Mouse (Mus musculus) fat pad, adult 2 months (tissue): ENCODE data around the gene Spata20.

ENCODE experiments used
- DNase-seq: peaks from one replicate; pipeline ENCODE4 v3.0.0-alpha.2; 2011; ENCODE audit warnings: low read depth, low spot score; ENCODE audit errors: extremely low read depth

Spata20 gene

DNA sequence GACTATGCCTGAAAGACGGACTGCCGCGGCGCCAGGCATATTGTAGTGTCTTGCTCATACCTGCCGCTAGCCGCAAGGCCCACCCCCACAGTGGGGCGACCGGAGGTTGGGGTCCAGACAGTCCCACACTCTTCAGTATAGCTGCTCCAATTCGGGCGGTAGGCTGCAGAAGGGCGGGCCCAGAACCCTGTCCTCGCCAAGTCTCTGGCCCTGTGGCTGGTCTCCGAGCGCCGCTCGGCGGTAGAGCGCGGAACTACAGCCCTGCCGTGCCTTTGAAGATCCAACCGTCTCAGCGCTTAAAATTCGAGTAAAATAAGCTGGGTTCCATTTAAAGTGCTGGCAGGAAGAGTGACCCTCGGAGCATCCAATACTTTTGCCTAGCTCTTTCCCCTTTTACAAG is at the start of gene Spata20:
Gene Spata20, minus strand, starts transcription at position 179 of the 400 bp plus-strand sequence.
- DNase-seq = no peak

DNA sequence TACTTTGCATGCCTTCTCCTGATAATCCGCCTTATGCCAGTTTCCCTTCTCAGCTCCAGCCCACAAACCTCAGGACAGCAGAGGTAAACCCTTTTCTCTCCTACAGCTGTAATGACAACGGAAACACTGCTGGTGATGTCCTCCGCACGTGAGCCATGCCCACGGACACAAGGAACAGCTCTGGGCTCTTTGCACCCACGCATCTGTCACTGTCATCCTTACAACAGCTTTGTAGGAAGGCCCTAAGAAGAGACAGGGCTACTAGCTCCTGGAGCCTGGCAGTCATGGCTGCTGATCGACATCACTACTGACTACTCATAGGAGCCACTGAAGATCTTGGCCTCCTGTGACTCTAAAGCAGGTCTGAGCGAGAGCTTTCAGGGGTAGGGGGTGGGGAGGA is 47.2 kb upstream of the Spata20 start:
- DNase-seq = no peak

DNA sequence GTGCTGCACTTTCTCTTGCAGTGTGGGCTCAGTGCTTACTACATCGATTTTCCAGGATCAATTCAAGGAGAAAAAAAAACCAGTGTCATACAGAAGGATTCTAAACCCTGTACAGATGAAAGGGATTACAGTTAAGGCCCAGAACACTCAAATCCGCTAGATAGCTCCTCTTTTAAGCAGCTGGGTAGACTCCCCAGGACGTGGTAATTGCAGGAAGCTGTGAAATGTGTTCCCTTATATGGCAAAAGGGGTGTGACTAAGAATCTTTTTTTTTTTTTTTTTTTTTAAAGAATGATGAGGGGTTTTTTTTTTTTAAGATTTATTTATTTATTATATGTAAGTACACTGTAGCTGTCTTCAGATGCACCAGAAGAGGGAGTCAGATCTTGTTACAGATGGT is 42.9 kb upstream of the Spata20 start:
- DNase-seq = no peak

DNA sequence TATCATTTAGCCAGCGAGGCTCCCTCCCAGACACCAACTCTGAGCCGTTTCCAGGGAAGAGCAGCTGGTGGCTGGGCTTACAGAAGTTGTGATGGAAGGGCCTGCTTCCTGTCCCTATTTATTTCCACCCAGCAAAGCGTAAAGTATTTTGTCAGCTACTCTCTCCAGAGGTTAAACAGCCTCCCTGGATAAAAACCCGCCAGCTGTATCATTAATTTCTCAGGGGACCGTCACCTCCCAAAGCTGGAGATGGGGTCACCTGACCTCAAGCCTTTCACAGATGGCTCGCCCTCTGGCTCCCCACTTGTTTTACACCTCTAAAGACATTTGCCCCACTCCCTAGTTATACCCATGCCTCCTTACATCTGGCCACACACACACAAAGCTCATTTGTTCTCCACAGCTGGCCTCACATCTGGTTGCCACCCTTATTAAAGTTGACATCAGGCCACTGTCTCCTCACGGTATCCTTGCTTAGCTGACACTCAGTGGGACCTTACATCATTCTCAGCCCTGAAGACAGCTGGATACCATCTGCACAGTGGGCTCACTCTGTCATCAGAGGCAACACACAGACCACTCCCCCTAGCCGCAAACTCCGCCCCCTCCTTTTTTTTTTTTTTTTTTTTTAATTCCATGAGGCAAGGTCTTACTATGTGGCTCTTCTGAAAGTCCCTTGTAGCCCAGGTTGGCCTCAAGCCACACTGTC is 40.3 kb upstream of the Spata20 start:
- DNase-seq = no peak

DNA sequence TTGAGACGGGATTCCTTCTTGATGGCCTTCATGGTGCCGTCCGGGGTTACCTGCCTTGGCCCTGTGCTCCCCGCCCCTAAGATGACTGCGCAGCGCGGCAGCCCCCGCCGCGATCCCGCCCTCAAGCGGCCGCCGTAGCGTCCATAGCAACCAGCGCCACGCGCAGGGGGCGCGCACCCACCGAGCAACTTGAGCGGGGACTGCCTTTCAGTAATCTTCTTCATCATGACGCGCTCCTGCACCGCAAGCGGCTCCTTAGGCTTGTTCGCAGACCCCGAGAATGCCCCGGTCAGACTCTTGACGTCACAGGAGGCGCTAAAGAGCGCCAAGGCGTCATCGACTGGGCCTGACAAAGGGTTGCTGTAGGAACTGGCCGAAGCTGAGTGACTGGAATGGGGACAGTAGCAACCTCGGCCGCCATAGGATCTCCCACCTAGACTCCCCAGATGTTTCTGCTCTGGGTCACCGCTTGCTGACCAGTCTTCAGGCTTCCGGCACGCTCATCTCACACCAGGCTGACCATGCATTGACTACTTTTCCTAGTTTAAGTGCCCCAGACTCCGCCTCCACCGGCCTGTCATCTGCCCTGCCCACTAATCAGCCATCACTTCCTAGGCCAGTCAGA is 35.4 kb upstream of the Spata20 start, which contains the start of gene Mycbpap:
Gene Mycbpap, minus strand, starts transcription at position 524 of the 625 bp plus-strand sequence.
- DNase-seq = no peak

DNA sequence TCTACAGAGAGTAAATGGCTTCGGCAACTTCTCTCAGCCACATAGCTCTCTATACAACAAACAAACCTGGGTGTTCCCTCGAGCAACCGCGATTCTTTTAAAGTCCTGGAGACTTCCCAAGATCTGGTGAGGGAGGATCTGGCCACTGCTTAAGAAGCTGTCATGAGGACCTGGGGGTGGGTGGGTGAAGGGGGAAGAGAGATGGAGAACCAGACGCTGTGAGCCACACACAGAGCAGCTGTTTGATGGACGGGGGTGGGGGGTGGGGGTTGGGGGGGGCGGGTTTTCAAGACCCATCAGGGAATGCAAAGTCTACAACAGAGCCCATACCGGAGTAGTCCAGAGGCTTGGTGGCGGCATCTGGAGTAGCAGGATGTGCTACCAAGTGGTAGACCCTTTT is 27.5 kb upstream of the Spata20 start:
- DNase-seq = no peak

DNA sequence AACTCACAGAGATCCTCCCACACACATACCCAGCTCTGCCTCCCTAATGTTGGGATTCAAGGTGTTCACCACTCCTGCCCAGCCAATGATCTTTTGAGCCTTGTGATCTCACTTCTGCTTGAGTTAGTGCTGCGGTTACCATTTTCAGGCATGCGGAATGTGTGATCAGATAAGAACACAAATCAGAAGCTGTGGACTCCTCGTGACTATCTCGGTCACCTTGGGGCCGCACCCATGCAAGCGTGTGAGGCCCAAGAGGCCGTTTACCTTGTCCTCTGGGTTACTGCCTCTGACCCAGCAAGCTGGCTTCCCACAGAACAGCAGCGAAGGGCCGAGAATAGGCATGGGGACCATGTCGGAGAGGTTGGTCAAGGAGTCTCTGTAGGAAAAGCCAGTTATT is 23.0 kb upstream of the Spata20 start:
- DNase-seq = no peak

DNA sequence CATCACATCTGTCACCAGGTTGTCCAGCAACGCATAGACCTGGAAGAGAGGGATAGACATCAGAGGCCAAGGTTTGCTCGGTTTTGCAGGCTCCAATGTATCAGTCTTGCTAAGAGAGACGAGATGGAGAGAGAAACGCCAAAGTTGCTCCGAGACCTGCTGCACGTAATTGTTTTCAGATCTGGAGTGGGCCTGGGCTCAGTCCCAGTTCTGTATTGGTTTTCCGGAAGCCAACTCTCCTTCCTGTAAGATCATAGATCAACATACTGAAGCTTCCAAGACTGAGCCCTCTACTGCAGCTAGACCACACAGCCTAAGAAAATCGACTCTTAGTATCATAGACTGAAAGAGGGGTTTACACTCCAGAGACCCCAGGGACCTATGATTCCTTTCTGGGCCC is 15.5 kb upstream of the Spata20 start:
- no peak for DNase-seq

DNA sequence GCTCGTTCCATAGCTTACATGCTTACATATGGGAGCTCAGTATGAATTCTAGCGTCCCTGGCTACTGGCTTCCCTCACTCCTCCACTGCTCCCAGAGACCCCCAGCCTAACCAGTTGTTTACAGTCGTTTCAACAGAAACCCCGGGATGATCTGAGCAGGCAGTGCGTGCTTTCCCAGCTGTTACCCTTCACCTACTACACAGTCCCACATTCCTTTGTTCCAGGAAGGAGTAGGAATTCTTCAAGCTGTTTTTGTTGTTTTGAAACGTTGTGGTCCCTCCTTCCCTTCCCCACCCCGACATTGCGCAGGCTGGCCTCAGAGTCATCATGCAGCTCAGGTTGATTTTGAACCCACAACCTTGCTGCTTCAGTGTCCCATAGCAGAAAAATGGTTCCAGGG is 14.4 kb upstream of the Spata20 start:
- DNase-seq = no peak

DNA sequence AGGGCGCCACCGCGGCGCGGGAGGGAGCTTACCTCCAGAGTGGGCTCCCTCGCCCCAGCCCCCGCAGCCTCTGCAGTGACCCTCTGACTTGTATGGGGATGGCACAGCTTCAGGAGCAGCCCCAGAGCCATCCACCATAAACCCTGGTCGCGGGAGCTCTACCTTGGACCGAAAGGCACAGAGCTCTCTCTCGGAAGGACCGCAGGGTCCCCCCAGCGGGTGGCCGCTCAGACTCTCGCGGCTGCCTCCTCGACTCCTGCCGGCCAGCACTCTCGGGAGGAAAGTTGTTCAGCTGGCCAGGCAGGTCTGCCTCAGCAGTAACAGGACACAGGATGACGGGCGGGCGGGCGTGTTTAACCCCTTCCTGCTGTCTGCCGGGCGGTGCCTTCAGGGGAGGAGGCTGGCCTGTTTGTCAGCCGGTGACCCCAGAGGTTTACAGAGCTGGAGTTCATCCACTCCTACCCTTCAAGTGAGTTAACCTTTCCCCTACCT is 13.7 kb upstream of the Spata20 start, which contains the start of gene Epn3:
Gene Epn3, minus strand, starts transcription at position 314 of the 492 bp plus-strand sequence.
- no peak for DNase-seq

DNA sequence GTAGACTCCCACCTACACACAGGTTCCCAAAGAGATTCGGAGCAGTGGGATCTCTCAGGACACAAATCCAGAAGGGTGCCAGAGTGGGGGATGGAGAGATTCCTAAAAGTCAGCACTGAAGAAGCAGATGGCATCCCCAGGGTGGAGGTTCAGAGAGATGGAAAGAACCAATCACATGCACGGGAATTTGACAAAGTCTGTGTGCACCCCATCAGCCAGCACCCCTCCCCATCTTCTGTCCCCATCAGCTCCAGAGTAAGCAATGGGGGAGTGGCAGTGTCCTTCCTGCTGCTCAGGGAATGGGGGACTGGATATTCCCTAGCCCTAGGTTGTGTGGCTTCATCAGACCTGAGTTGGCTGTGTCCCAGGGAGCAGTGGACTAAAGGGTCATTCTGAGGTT is 13.1 kb upstream of the Spata20 start:
- DNase-seq = no peak

DNA sequence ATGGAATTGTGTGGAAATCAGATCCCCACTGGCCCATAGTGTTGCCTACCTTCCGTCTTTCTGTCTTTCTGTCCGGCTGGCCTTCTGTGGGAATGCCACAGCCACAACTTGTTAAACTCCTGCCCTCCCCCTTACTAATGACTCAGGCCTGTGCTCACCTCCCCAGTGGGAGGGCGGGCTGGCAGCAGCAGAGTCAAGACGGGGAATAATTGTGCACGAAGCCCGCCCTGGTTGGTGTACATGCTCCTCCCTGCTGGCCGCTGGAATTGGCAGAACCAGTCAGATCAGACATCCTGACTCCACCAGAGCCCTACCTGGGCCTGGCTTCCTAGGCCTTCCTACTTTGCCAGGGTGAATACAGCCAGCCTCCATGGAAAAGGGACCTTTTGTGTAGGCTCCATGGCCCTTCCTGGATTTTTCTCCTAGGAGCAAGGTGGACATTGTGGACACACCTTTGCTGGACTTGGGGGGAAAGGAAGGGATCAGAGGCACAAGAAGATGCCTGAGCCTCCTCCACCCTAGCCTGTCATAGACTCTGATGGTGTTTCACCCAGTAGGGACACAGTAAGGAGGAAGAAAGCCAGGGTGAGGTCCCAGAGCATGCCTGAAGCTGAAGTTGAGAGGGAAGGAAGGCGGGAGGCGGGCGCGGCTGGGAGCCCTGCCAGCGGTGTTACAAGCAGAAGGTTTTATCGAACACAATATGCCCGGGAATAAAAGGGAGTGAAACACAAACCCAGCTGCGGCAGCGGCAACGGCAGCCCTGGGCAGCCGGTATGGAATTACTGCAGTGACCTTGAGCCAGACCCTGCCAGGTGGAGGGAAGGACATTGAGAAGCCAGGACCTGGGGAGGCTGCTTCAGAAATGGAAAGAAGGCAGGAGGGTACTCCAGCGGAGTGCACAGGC is 12.4 kb upstream of the Spata20 start:
- DNase-seq = peak; percentile 30

DNA sequence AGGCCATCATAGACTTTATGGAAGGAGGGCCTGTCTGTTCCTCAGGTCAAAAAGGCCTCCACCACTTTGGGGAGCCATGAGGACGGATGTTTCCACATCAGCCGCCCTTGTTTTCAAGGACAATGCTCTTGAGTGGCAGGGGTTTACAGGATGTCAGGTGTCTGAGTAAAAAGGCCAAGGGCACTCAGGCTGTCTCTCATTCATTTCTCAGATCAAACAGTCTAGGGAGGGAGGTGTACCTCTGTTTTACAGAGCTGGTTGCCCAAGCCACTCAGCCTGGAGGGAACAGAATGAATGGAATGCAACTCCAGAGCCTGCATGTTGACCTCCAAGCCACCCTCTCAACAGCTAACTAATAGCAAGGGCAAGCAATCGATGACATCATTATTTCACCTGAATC is 9.4 kb upstream of the Spata20 start:
- DNase-seq = no peak

DNA sequence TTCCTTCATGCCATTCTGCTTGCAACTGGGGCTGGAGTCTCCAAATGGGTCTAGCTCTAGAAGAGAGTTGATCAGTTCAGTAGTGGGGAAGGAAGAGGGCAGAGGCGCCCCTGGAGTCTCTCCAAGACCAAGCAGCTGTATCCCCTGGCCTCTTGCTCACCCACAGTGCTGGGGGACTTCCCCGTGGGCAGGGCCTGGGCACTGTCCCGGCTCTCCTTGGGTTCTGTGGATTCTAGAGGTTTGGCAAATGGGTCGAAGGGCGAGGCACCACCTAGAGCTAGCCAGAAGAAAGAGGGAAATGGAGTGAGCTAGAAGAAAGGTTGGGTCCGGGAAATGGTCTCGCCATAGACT is 5.7 kb upstream of the Spata20 start:
- DNase-seq = no peak

DNA sequence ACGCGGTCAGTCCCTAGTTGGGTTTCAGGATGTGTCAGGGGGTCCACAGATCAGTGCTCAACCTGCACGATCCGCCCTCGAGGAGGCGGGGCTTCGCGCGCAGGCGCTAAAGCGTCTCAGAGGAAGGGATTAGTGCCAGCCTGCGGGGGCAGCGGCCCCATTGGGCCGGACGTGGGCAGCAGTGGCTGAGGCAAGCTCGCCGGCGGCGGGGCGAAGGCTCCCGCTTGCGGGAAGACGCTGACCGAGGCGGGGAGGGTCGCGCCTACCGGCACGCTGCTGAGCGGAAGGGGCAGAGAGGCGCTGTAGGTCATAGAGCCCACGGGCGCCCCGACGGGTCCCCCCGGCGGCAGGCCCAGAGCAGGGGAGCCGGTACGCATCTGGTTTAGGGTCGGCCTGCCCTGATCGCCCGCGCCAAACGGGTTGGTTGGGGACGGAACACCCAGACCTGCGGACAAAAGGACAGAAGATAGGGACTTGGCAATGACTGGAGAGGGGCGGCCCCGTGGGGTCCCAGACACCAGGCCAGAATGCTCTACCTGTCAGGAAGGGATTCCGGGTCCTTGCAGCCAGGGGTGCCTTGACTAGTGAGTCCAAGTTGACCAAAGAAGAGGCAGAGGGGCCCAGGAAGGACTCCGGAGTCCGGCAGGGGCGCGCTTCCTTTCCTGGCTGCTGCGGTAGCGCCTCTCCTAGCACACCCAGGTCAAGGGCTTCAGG is 5.2 kb upstream of the Spata20 start:
- DNase-seq = no peak

DNA sequence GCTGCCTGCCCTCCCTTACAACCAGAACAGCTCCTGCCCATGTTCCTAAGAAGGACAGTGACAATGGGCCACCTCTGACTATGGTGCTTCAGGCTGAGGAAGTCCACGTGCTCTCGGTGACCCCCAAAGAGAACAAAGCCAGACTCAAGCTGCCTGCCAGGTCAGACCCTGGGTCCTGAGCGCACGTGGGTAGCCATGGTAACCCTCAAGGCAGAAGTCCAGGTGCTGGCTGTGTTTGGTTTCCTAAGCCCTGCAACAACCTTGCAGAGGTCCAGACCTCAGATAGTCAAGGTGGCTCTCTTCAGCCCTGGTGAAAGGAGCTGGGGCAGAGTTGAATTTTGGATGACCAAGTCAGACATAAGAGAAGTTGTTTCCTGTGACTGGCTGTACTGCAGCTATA is 3.8 kb upstream of the Spata20 start:
- DNase-seq = no peak

DNA sequence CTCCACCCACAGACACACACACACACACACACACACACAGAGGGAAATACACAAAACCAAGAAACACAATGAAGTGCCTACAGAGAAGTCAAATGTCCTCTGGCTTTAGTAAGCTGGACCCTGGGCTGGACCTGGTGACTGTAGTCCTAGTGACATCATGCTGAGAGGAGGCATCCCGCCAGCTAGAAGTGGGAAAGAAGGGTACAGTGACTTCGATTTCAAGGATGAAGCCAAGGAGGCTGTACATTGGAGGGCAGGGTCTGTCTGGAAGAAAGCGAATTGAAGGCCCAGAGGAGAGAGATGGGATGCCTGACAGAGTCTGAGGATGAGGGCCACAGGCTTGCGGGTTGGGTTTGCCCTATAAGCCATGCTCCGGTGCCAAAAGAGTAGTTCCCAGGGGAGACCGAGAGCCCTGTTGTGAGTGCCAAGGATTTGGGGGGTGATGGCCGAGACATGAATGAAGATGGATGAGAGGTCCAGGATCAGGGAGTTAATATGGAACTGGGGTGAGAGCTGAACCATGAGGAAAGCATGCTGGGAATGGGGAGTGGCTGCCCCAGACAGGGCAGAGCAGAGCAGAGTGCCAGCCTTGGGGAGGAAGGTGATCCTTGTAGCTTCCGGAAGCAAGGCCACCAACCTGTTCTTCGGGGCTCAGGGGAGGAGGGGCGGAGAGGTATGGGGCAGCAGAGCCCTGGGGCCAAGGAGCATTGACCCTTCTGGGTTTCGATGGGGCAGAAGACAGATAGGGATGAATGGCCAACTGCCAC is 3.0 kb upstream of the Spata20 start:
- DNase-seq = no peak

DNA sequence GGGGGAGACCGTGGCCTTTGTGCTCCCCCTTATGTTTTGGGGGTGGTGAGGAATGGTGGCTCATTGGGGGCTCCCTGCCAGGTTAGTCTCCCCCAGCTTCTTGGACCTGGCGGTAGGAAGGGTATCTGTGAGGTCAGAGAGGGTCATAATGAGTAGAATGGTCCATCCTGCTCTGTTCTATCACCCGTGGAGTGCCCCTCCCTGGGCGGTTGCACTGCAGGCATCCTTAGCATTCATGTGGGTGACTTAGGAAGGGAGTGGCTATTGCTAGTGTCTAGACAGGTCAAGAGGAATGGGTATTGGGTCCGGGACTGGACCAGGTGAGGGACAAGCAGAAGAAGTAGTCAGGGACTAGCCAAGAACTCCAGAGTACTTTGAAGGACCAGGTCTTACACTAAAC is 756 bp downstream of the Spata20 start:
- no peak for DNase-seq

DNA sequence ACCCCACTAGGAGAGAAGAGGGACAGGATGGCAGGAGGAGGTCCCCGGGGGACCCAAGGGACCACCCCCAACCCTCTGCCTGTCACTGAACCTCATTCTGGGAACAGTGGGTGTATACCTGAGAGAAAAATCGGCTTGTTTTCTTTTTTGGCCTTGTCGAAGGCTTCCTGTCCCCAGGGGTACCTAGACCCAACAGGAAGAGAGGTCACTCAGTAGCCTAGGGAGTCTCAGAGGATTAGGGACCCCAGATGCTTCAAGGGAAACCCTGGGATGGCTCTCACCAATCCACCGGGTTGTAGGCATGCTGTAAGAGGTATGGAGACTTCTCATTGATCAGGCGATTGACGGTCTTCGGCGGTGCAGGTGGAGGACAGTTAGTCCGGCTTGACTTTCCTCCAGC is 1.3 kb downstream of the Spata20 start:
- no peak for DNase-seq

DNA sequence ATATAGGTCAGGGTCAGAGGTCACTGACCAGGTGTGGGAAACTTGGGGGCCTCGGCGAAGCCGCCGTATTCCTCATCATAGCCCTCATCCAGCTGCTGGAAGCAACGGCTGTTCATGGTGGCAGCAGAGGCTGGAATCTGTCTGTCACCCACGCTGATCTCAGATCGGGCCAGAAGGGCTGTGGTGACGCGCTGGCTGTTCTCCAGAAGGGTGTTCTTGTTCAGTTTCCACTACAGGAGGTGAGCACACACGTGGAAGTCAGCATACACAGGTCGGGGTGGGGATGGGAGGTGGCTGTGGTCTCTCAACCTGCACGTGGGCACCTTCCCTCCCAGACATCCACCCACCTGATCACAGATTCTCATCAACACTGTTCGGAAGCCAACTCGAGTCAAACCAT is 2.1 kb downstream of the Spata20 start:
- no peak for DNase-seq
